Mouse (Mus musculus): ENCODE data around the gene Slc45a1. TPM values are rescaled to one million over a fixed set of nuclear protein-coding genes. Genes with fewer than 3 reads are reported as not detected.

The Slc45a1 gene
- polyA plus RNA-seq, 1 experiment, result not detected

GRCm38 (mm10) chr4:150582966-150583776 lies 68.8 kb downstream of the Slc45a1 start:
- Histone ChIP-seq H3K4me1 (ENCODE audit: control insufficient read depth, insufficient read depth, insufficient read length, low read length) (peaks cover 51% of the 10 kb centered on the region), H3K4me3 (ENCODE audit: insufficient read depth, low read depth, low read length) (no peak overlapping the region), H3K27ac (replicated peaks; ENCODE audit: low read depth, low read length) (peak overlapping the region; percentile 98)

GRCm38 (mm10) chr4:150581931-150582723 lies 69.8 kb downstream of the Slc45a1 start:
- peaks cover 48% of the 10 kb centered on the region for H3K4me1 ChIP-seq (ENCODE audit: control insufficient read depth, insufficient read depth, insufficient read length, low read length)
- peak overlapping the region; percentile 14; the same call in 1 of the 2 replicates for H3K4me3 ChIP-seq (ENCODE audit: insufficient read depth, low read depth, low read length)
- H3K27ac ChIP-seq (replicated peaks; ENCODE audit: low read depth, low read length), result peak overlapping the region; percentile 98

Other genes with a start within 250 kb of the Slc45a1 start
- gene Errfi1, start 201.7 kb upstream of the Slc45a1 start, polyA plus RNA-seq (2012; ENCODE audit: insufficient read depth, insufficient read length, missing spikeins), result 14.8 and 32.1 TPM in 2 replicates